Mouse (Mus musculus): Measurements from ENCODE around the gene Adap1. TPM values are rescaled to one million over a fixed set of nuclear protein-coding genes. Genes with fewer than 3 reads are reported as not detected.
"Not testable (repeated sequence)": the region's sequence is repeated elsewhere in the genome, so short reads cannot be mapped to it uniquely, and the experiment has no call there.

Adap1 gene
- polyA plus RNA-seq, 1 experiment: 275 TPM

DNA sequence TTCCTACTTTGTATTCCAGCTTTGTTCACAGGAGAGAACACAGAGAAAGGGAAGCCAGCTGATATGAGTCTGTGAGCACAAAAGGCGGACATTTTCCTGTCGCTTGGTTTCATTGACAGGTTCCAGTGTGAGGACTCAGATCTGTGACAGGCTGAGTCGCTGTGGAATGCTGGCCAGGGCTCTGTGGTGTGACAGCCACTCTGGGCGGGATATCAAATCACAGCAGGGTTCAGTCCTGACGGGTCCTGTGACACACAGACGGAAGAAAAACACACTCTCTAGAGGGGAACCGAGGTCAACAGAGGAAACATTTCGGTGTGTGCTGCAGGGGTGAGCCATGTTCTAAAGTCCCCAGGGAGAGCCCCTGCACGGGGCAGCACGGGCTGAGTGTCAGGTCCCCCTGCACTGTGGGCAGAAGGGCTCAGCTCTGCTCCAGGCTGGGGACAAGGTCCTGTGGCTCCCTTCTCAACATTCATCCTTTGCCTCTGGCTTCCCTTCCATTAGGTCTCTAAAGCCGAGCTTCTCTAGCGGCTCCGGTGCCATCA lies 12.5 kb upstream of the Adap1 start:
- H3K4me3 ChIP-seq (ENCODE audit: insufficient read depth, low read length): no peak overlapping the region
- no peak overlapping the region for H3K27ac ChIP-seq (ENCODE audit: insufficient read depth, low read length)
- no peak for TF ChIP-seq CTCF (IDR thresholded peaks at IDR 0.05; ENCODE audit: extremely low read depth, insufficient read depth, low read length)
- TF ChIP-seq POLR2A (IDR thresholded peaks at IDR 0.05; ENCODE audit: extremely low read depth, insufficient read depth, low read length): no peak
- H3K4me1 ChIP-seq (ENCODE audit: control insufficient read depth, insufficient read depth, low read length): no peaks in the 10 kb centered on the region

DNA sequence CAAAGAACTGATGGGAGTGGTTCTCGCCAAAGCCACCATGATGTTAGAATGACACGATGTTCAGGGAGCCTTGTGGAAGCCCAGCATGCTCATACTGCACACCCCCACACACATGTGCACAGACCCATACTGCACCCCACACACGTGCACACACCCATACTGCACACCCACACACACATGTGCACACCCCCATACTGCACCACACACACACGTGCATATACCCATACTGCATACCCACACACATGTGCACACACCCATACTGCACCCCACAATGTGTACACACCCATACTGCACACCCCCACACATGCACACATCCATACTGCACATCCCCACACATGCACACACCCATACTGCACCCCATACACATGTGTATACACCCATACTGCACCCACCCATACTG lies 10.2 kb upstream of the Adap1 start:
- no peak overlapping the region for H3K4me3 ChIP-seq (ENCODE audit: insufficient read depth, low read length)
- no peak for TF ChIP-seq POLR2A (IDR thresholded peaks at IDR 0.05; ENCODE audit: extremely low read depth, insufficient read depth, low read length)
- H3K27ac ChIP-seq (ENCODE audit: insufficient read depth, low read length): no peak overlapping the region
- peaks cover 3% of the 10 kb centered on the region for H3K4me1 ChIP-seq (ENCODE audit: control insufficient read depth, insufficient read depth, low read length)

DNA sequence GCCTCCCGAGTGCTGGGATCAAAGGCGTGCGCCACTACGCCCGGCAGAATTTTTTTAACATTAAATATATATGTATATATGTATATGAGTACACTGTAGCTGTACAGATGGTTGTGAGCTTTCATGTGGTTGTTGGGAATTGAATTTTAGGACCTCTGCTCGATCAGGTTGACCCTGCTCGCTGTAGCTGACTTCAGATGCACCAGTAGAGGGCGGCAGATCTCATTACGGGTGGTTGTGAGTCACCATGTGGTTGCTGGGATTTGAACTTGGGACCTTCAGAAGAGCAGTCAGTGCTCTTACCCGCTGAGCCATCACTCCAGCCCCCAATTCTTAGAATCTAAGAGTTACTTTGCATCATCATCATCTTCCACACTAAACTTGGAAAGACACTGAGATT lies 9.0 kb upstream of the Adap1 start:
- not testable (repeated sequence) for H3K4me3 ChIP-seq (ENCODE audit: insufficient read depth, low read length); H3K4me1 ChIP-seq (ENCODE audit: control insufficient read depth, insufficient read depth, low read length); H3K27ac ChIP-seq (ENCODE audit: insufficient read depth, low read length)

DNA sequence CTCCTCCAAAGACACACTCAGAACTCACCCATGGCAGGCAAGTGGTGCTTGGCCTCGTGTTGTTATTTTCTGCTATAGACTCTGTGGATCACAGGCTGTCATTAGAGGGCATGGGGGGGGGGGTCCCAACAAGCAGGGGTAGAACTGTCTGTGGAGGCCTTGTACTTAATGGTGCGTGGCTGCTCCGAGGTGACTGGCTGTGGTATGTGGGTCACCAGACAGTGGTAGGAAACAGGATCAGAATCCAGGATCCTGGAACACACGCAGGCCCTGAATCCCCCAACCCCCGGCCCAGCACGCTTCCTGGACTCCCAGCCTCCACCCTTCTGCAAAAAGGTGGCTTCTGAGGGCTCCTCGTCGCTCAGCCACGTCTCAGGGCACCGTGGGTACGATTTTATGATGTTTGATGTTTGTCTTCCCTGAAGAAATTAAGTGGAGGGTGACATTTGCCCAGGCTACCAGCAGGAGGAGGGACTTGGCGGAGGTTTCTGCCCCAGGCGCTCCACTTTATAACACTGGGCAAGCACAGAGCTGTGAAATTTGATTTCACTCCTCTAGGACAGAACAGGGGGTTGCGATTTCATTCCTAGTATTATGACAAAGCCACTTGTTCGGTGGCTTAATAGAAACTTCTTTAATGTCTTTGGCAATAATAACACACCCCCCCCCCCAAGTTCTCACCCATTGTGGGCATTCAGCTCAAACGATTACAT lies 8.0 kb upstream of the Adap1 start:
- Histone ChIP-seq H3K4me3 (ENCODE audit: insufficient read depth, low read length) (no peak overlapping the region), H3K4me1 (ENCODE audit: control insufficient read depth, insufficient read depth, low read length) (peaks cover 3% of the 10 kb centered on the region), H3K27ac (ENCODE audit: insufficient read depth, low read length) (no peak overlapping the region)
- TF ChIP-seq CTCF (IDR thresholded peaks at IDR 0.05; ENCODE audit: extremely low read depth, insufficient read depth, low read length): no peak
- no peak for TF ChIP-seq POLR2A (IDR thresholded peaks at IDR 0.05; ENCODE audit: extremely low read depth, insufficient read depth, low read length)

- H3K4me3 ChIP-seq (ENCODE audit: insufficient read depth, low read length): no peak overlapping the region
- peaks cover 3% of the 10 kb centered on the region for H3K4me1 ChIP-seq (ENCODE audit: control insufficient read depth, insufficient read depth, low read length)
- no peak overlapping the region for H3K27ac ChIP-seq (ENCODE audit: insufficient read depth, low read length)
- TF ChIP-seq CTCF (IDR thresholded peaks at IDR 0.05; ENCODE audit: extremely low read depth, insufficient read depth, low read length) (no peak), POLR2A (IDR thresholded peaks at IDR 0.05; ENCODE audit: extremely low read depth, insufficient read depth, low read length) (no peak)
These were observed 7.3 kb upstream of the Adap1 start for GRCm38 (mm10) chr5:139332590-139333272.

- no peak overlapping the region for H3K27ac ChIP-seq (ENCODE audit: insufficient read depth, low read length)
These were observed 6.3 kb upstream of the Adap1 start for GRCm38 (mm10) chr5:139331742-139332141.

GRCm38 (mm10) chr5:139330766-139331165 lies 5.3 kb upstream of the Adap1 start:
- Histone ChIP-seq H3K4me3 (ENCODE audit: insufficient read depth, low read length) (no peak overlapping the region), H3K27ac (ENCODE audit: insufficient read depth, low read length) (no peak overlapping the region), H3K4me1 (ENCODE audit: control insufficient read depth, insufficient read depth, low read length) (peaks cover 3% of the 10 kb centered on the region)
- TF ChIP-seq CTCF (IDR thresholded peaks at IDR 0.05; ENCODE audit: extremely low read depth, insufficient read depth, low read length) (no peak), POLR2A (IDR thresholded peaks at IDR 0.05; ENCODE audit: extremely low read depth, insufficient read depth, low read length) (no peak)

More at GRCm38 (mm10) chr5:139331742-139332141, 6.3 kb upstream of the Adap1 start:
- Histone ChIP-seq H3K4me1 (ENCODE audit: control insufficient read depth, insufficient read depth, low read length) (peaks cover 3% of the 10 kb centered on the region), H3K4me3 (ENCODE audit: insufficient read depth, low read length) (no peak overlapping the region)
- TF ChIP-seq POLR2A (IDR thresholded peaks at IDR 0.05; ENCODE audit: extremely low read depth, insufficient read depth, low read length): no peak
- TF ChIP-seq CTCF (IDR thresholded peaks at IDR 0.05; ENCODE audit: extremely low read depth, insufficient read depth, low read length): peak; percentile 95

- H3K27ac ChIP-seq (ENCODE audit: insufficient read depth, low read length): no peak overlapping the region
- TF ChIP-seq CTCF (IDR thresholded peaks at IDR 0.05; ENCODE audit: extremely low read depth, insufficient read depth, low read length): no peak
- TF ChIP-seq POLR2A (IDR thresholded peaks at IDR 0.05; ENCODE audit: extremely low read depth, insufficient read depth, low read length): no peak
- peaks cover 8% of the 10 kb centered on the region for H3K4me1 ChIP-seq (ENCODE audit: control insufficient read depth, insufficient read depth, low read length)
- no peak overlapping the region for H3K4me3 ChIP-seq (ENCODE audit: insufficient read depth, low read length)
These were observed 2.2 kb upstream of the Adap1 start for GRCm38 (mm10) chr5:139327634-139328020.

DNA sequence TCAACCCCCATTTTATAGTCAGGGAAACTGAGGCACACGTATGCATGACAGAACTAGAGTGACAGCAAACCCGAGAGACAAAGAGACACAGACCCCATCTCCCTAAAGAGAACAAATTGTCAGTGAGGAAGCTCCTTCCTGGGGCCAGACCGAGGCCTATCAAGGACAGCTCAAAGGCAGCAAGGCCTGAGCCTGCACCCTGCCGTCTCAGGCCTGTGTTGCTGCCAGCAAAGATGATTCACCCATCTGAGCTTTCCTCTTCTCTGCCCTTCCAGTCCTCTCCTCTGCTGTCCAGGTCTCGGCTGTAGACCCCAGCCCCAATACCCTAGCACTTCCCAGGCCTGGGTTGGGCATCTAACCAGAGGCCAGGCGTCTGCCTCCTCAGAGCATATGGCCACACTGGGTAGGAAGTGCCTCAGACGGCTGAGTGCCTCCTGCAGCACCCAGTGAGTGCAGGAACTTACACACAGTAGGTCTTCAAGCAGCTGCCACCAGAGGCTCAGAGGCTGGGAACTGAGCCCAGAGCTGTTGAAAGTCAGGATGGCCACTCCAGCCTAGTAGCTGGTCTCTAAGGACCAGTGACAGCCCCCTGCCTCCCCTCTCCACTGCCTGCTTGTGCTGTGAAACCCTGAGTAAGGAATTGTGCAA lies 1.7 kb upstream of the Adap1 start:
- no peak overlapping the region for H3K4me3 ChIP-seq (ENCODE audit: insufficient read depth, low read length)
- no peak overlapping the region for H3K27ac ChIP-seq (ENCODE audit: insufficient read depth, low read length)
- peaks cover 10% of the 10 kb centered on the region for H3K4me1 ChIP-seq (ENCODE audit: control insufficient read depth, insufficient read depth, low read length)
- no peak for TF ChIP-seq POLR2A (IDR thresholded peaks at IDR 0.05; ENCODE audit: extremely low read depth, insufficient read depth, low read length)
